9 mouse cellular contexts compared by ENCODE assay signal in genomic region chr4:107018521-107018920, GRCm38 (mm10). TPM values are rescaled to one million over a fixed set of nuclear protein-coding genes. Genes with fewer than 3 reads are reported as not detected.
DNase-seq lines count a peak whose midpoint lies in the region; ATAC-seq lines count a peak whose summit lies in the region.
"Had no signal": no experiment of that assay in that cellular context is flagged by ENCODE, and none has a peak within 500 bp of the region (broad histone marks: within the 10 kb centered on the region; RNA-seq: fewer than 3 reads in every experiment).

No protein-coding gene starts in this region.

- no peak overlapping the region; the same call in 1 of the 2 replicates for H3K9ac ChIP-seq in midbrain, embryonic 14.5 days (replicated peaks; ENCODE audit: low read length)

- intact Hi-C loops in heart, postnatal 36 days (cut with DNase I): no loop called here
- intact Hi-C loops in left cerebral cortex, postnatal 36 days (cut with DNase I): no loop called here

- no peak overlapping the region for H3K4me3 ChIP-seq in heart, embryonic 10.5 days
- H3K4me3 ChIP-seq in embryonic facial prominence, embryonic 10.5 days: no peak overlapping the region
- H3K4me3 ChIP-seq in midbrain, embryonic 14.5 days (replicated peaks; ENCODE audit: low read depth, low read length): no peak overlapping the region

- H3K4me2 ChIP-seq in midbrain, embryonic 14.5 days (ENCODE audit: low read length): no peak overlapping the region

- H3K4me1 ChIP-seq in heart, embryonic 10.5 days: peaks cover 75% of the 10 kb centered on the region
- peaks cover 86% of the 10 kb centered on the region for H3K4me1 ChIP-seq in embryonic facial prominence, embryonic 10.5 days
- peaks cover 83% of the 10 kb centered on the region for H3K4me1 ChIP-seq in midbrain, embryonic 14.5 days (ENCODE audit: control insufficient read depth, insufficient read depth, low read length)

- no peak for ATAC-seq in midbrain, embryonic 14.5 days (ENCODE audit: low FRiP score, low TSS enrichment)

- no peaks in the 10 kb centered on the region for H3K27me3 ChIP-seq in heart, embryonic 10.5 days (ENCODE audit: insufficient read depth, poor library complexity, severe bottlenecking)
- no peaks in the 10 kb centered on the region for H3K27me3 ChIP-seq in embryonic facial prominence, embryonic 10.5 days (replicated peaks; ENCODE audit: low read depth, poor library complexity, severe bottlenecking)
- no peaks in the 10 kb centered on the region for H3K27me3 ChIP-seq in midbrain, embryonic 14.5 days (ENCODE audit: control insufficient read depth, insufficient read depth, low read length)

- DNase-seq in heart, adult 11 months: peak; percentile 94
- DNase-seq in heart, embryonic 10.5 days (ENCODE audit: low spot score): no peak
- no peak for DNase-seq in embryonic facial prominence, embryonic 10.5 days (ENCODE audit: low spot score)
- DNase-seq in heart, postnatal 36 days: peak; percentile 34 to 37
- DNase-seq in midbrain, embryonic 14.5 days: no peak
- no peak for DNase-seq in spleen, adult 18-20 months
- no peak for DNase-seq in kidney, adult 11 months
- no peak for DNase-seq in left cerebral cortex, postnatal 36 days (ENCODE audit: low spot score in 2 of 2)

- no peak overlapping the region for H3K27ac ChIP-seq in heart, embryonic 10.5 days
- H3K27ac ChIP-seq in embryonic facial prominence, embryonic 10.5 days (replicated peaks): 0 out of 2 replicates have a peak overlapping the region, but pooled peaks have one; percentile 7
- peak overlapping the region; percentile 58 for H3K27ac ChIP-seq in midbrain, embryonic 14.5 days (replicated peaks; ENCODE audit: low read depth, low read length)
- H3K27ac ChIP-seq: macrophage had no signal

- H3K36me3 ChIP-seq in heart, embryonic 10.5 days: peaks cover 10% of the 10 kb centered on the region; the same call in 1 of the 2 replicates
- H3K36me3 ChIP-seq in embryonic facial prominence, embryonic 10.5 days (replicated peaks): peaks cover 83% of the 10 kb centered on the region
- no peaks in the 10 kb centered on the region for H3K36me3 ChIP-seq in midbrain, embryonic 14.5 days (ENCODE audit: control insufficient read depth, insufficient read depth, low read length)

- WGBS in heart, embryonic 10.5 days: 63% methylated on average over 3 of the region's 3 CpGs
- WGBS in embryonic facial prominence, embryonic 10.5 days: 78% methylated on average over 3 of the region's 3 CpGs
- whole genome bisulfite sequencing in midbrain, embryonic 14.5 days: 72% methylated on average over 3 of the region's 3 CpGs

- no peaks in the 10 kb centered on the region for H3K9me3 ChIP-seq in heart, embryonic 10.5 days
- no peaks in the 10 kb centered on the region for H3K9me3 ChIP-seq in embryonic facial prominence, embryonic 10.5 days
- H3K9me3 ChIP-seq in midbrain, embryonic 14.5 days (ENCODE audit: control insufficient read depth, low read length): no peaks in the 10 kb centered on the region

RNA-seq across cellular contexts. Expression of gene Mrpl37, which starts 48.1 kb away (rescaled TPM):
- 117 and 120 TPM in 2 replicates for polyA plus RNA-seq in heart, embryonic 10.5 days (2016; fragmentation: Nextera tagmentation; extraction: Ambion mirVana)
- 129 and 136 TPM in 2 replicates for polyA plus RNA-seq in embryonic facial prominence, embryonic 10.5 days (2016; fragmentation: Nextera tagmentation; extraction: Ambion mirVana)
- 100 to 1,000 TPM; 102 to 110 TPM for total RNA-seq in heart, postnatal 36 days (2021)
- 72.9 and 85.5 TPM in 2 replicates for polyA plus RNA-seq in midbrain, embryonic 14.5 days (2014; fragmentation: Nextera tagmentation; extraction: Ambion mirVana)
- 10 to 100 TPM; 56.1 to 58.9 TPM for total RNA-seq in left cerebral cortex, postnatal 36 days (2021)

RNA-seq across cellular contexts. Expression of gene Cyb5rl, which starts 48.3 kb away (rescaled TPM):
- 5.1 and 7.3 TPM in 2 replicates for polyA plus RNA-seq in heart, embryonic 10.5 days (2016; fragmentation: Nextera tagmentation; extraction: Ambion mirVana)
- 8.1 and 10.4 TPM in 2 replicates for polyA plus RNA-seq in embryonic facial prominence, embryonic 10.5 days (2016; fragmentation: Nextera tagmentation; extraction: Ambion mirVana)
- total RNA-seq in heart, postnatal 36 days (2021): 10 to 100 TPM; 19.3 to 21.4 TPM
- polyA plus RNA-seq in midbrain, embryonic 14.5 days (2014; fragmentation: Nextera tagmentation; extraction: Ambion mirVana): 5.2 and 5.3 TPM in 2 replicates
- 1 to 10 TPM; 4.7 to 7.4 TPM for total RNA-seq in left cerebral cortex, postnatal 36 days (2021)

Comparison
In these comparisons a context has a peak if more than half of its experiments do, and no peak if none do; other contexts are left out.
1. DNase-seq: peak in heart, adult 11 months (single experiment) and heart, postnatal 36 days (2 of 2); none in heart, embryonic 10.5 days (single experiment), embryonic facial prominence, embryonic 10.5 days (single experiment), midbrain, embryonic 14.5 days (single experiment), spleen, adult 18-20 months (0 of 2), kidney, adult 11 months (single experiment) and left cerebral cortex, postnatal 36 days (0 of 2).